Mouse (Mus musculus): ENCODE results near the gene Focad. TPM values are rescaled to one million over a fixed set of nuclear protein-coding genes. Genes with fewer than 3 reads are reported as not detected.

Focad gene
- 9.7 to 15.7 TPM (median 11.5 TPM) in 4 replicates for total RNA-seq (2023)

DNA sequence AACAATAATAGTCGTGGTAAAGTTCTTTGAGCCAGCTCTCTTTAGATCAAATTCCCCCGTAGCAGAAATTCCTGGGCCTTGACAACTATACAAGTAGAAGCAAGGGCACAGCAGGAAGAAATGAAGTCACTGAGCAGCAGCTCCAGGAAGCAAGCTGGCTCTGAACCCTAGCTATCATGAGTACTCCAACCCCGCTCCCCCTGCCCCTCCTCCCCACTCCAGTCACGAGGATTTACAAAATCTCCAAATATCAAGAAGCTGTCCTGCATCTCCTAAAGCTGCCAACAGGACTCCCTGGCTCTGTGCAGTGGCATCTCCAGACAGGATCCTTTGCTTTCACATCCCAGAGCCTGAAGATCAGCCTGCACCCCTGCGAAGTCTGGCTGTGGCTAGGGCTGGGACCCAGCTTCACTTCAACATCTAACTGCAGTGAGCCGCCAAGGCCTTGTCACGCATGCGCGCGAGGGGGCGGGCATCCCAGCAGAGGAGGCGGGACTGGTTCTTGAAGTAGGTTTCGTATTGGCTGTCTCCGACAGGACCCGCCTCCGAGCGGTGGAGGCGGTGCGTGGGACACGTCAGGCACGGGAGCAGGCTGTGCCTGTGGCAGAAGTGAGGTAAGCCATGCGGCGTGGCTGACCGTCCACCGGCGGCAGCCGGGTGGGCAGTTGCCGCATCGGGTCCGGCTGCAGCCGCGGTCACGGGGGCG is at the start of gene Focad:
Gene Focad (plus strand): TSS at position 568 of the 706 bp plus-strand sequence.

DNA sequence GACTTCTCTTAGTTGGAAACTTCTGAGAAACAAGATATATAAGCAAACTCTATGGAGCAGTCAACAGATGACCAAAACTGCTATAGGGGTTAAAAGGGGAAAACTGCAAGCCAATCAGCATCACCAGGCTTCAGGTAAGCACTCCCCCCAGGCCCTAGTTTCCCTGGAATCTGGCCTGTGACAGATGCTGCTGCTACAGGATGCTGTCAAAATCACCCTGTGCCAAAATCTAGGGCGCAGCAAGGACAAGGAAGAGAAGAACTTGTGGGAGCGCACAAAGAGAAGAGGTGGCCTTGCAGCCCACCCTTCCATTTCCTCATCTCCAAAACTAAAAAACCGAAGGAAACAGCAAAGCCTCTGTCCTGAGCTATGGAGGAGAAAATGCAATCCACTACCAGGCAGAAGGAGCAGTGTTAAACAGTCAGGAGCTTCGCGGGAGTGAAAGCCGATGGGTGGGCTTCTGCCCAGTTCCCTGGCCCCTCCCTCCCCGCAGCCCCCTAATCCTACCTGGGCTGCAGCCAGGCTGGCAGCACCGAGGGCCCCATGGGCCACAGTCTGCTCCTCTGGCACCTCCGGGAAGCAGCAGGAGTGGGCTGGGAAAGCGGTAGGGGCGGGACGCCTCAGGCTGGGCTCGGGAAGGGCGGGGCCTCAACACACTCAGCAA is 344.0 kb downstream of the Focad start, which contains the start of gene Hacd4:
Gene Hacd4 (minus strand): TSS at position 603 of the 664 bp plus-strand sequence.

Other genes starting within 250 kb of the Focad start
- 13.7 to 24.7 TPM (median 21.8 TPM) in 4 replicates for gene Mllt3, start 61.3 kb upstream of the Focad start, total RNA-seq (2023)

All from B cell, adult 62 days (primary cell).